Mouse (Mus musculus): ENCODE data around the gene Tomm70a.

DNA sequence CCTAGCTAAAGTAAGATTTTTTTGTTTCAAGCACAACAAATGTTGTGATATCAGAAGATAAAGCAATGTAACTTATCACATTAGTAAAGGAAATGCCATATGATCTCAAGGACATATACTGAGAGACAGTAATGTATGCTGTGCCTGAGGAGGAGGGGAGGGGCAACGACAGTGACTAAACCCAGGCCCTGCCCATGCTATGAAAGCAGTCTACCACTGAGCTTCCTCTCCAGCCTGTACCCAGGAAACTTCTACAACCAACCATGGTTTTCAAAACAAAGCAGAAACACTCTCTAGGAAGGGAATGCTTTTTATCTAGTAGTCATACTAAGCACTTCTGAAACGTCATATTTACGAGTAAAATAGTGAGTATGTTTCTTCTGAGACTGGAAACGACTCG, 41.3 kb downstream of the Tomm70a start:
- TF ChIP-seq CTCF (IDR thresholded peaks at IDR 0.05; ENCODE audit: low read depth, low read length) (no peak), POLR2AphosphoS5 (IDR thresholded peaks at IDR 0.05; ENCODE audit: insufficient replicate concordance, low read depth, low read length) (no peak), GATA1 (IDR thresholded peaks at IDR 0.05; ENCODE audit: borderline replicate concordance, low read length) (no peak)
